Mouse (Mus musculus): Measurements from ENCODE around the gene Gpr6. TPM values are rescaled to one million over a fixed set of nuclear protein-coding genes. Genes with fewer than 3 reads are reported as not detected.

The Gpr6 gene
- polyA plus RNA-seq, 1 experiment from 2014 or later: not detected

GRCm38 (mm10) chr10:41040530-41041085 is 31.5 kb downstream of the Gpr6 start:
- Histone ChIP-seq H3K4me1 (replicated peaks) (0 out of 2 replicates have a peak, but pooled peaks cover 2% of the 10 kb centered on the region), H3K36me3 (no peaks in the 10 kb centered on the region), H3K4me3 (replicated peaks) (no peak overlapping the region), H3K9me3 (replicated peaks) (no peaks in the 10 kb centered on the region), H3K27ac (no peak overlapping the region), H3K4me2 (no peak overlapping the region), H3K9ac (no peak overlapping the region), H3K27me3 (peaks cover 3% of the 10 kb centered on the region; the same call in 1 of the 2 replicates)
- ATAC-seq (ENCODE audit: low read depth) (peak; percentile 58), DNase-seq (no peak)

GRCm38 (mm10) chr10:41038476-41038875 is 33.6 kb downstream of the Gpr6 start:
- no peaks in the 10 kb centered on the region for H3K9me3 ChIP-seq (replicated peaks)
- H3K4me2 ChIP-seq: no peak overlapping the region

GRCm38 (mm10) chr10:41037722-41038121 is 34.4 kb downstream of the Gpr6 start:
- Histone ChIP-seq H3K27me3 (peaks cover 6% of the 10 kb centered on the region; the same call in 1 of the 2 replicates), H3K36me3 (no peaks in the 10 kb centered on the region), H3K9ac (no peak overlapping the region), H3K4me2 (no peak overlapping the region), H3K4me1 (replicated peaks) (0 out of 2 replicates have a peak, but pooled peaks cover 2% of the 10 kb centered on the region), H3K9me3 (replicated peaks) (no peaks in the 10 kb centered on the region), H3K27ac (no peak overlapping the region), H3K4me3 (replicated peaks) (no peak overlapping the region)
- DNase-seq (no peak), ATAC-seq (ENCODE audit: low read depth) (no peak)
- WGBS (ENCODE audit: insufficient replicate concordance): 65% methylated on average over 8 of the region's 8 CpGs

More at GRCm38 (mm10) chr10:41038476-41038875, 33.6 kb downstream of the Gpr6 start:
- H3K36me3 ChIP-seq: no peaks in the 10 kb centered on the region
- 0 out of 2 replicates have a peak, but pooled peaks cover 2% of the 10 kb centered on the region for H3K4me1 ChIP-seq (replicated peaks)
- ATAC-seq (ENCODE audit: low read depth) (no peak), DNase-seq (no peak)
- peaks cover 3% of the 10 kb centered on the region; the same call in 1 of the 2 replicates for H3K27me3 ChIP-seq
- 77% methylated on average over 6 of the region's 6 CpGs for WGBS (ENCODE audit: insufficient replicate concordance)
- no peak overlapping the region for H3K27ac ChIP-seq
- no peak overlapping the region for H3K9ac ChIP-seq
- H3K4me3 ChIP-seq (replicated peaks): no peak overlapping the region

DNA sequence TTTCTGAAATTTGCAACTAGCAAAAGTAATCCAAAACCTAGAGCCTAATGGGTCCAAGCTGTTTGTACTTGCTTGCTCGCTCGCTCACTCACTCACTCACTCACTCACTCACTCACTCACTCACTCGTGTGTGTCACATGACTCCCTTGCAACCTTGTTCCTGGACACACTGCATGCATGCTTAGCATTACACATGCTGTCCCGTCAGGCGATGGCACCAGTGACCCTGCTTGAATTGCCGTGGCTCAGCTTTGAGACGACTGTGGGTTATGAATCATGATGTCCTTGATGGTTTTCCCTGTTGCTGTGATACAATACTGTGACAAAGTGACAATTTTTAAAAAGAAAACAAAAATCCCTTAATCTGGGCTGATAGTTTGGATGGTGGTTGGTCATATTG is 39.3 kb downstream of the Gpr6 start:
- peaks cover 3% of the 10 kb centered on the region; the same call in 1 of the 2 replicates for H3K27me3 ChIP-seq
- DNase-seq: no peak
- 73% methylated on average over 7 of the region's 7 CpGs for WGBS (ENCODE audit: insufficient replicate concordance)
- no peak overlapping the region for H3K4me3 ChIP-seq (replicated peaks)
- no peak for ATAC-seq (ENCODE audit: low read depth)
- no peak overlapping the region for H3K4me2 ChIP-seq
- no peaks in the 10 kb centered on the region for H3K36me3 ChIP-seq
- H3K9me3 ChIP-seq (replicated peaks): no peaks in the 10 kb centered on the region
- H3K9ac ChIP-seq: no peak overlapping the region
- no peaks in the 10 kb centered on the region for H3K4me1 ChIP-seq (replicated peaks)
- no peak overlapping the region for H3K27ac ChIP-seq

GRCm38 (mm10) chr10:41024860-41025259 is 47.2 kb downstream of the Gpr6 start:
- H3K27me3 ChIP-seq: no peaks in the 10 kb centered on the region
- no peak overlapping the region for H3K4me2 ChIP-seq
- WGBS (ENCODE audit: insufficient replicate concordance): 3% methylated on average over 1 of the region's 1 CpGs
- ATAC-seq (ENCODE audit: low read depth) (peak; percentile 93), DNase-seq (peak; percentile 24)
- H3K4me3 ChIP-seq (replicated peaks): no peak overlapping the region
- peaks cover 22% of the 10 kb centered on the region for H3K4me1 ChIP-seq (replicated peaks)
- peak overlapping the region; percentile 15; the same call in 1 of the 2 replicates for H3K9ac ChIP-seq
- H3K9me3 ChIP-seq (replicated peaks): no peaks in the 10 kb centered on the region
- H3K27ac ChIP-seq: peak overlapping the region; percentile 67
- H3K36me3 ChIP-seq: no peaks in the 10 kb centered on the region

- no peak for ATAC-seq (ENCODE audit: low read depth)
- Histone ChIP-seq H3K36me3 (no peaks in the 10 kb centered on the region), H3K27ac (peak overlapping the region; percentile 67)
These were observed 47.7 kb downstream of the Gpr6 start for GRCm38 (mm10) chr10:41024406-41024805.

DNA sequence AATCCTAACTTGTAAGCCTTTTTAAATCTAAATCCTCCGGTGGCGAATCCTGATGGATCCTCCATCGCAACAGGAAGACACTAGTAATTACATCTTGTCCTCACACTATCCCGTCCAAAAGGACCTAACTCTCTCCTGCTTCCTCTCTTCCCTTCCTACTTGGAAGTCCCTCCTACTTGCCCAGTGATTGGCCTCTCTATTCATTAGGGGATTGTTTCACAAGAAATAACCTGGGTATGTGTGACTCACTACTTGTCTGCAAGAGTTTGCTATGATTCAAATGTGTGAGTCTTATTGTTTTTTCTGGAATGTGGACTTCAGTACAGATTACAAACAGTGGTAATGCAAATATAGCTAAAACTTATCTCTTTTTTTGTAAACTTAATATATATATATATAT is 49.9 kb downstream of the Gpr6 start:
- H3K27me3 ChIP-seq: peaks cover 6% of the 10 kb centered on the region; the same call in 1 of the 2 replicates
- no peak overlapping the region for H3K4me2 ChIP-seq
- H3K36me3 ChIP-seq: no peaks in the 10 kb centered on the region
- ATAC-seq (ENCODE audit: low read depth) (no peak), DNase-seq (no peak)
- H3K4me1 ChIP-seq (replicated peaks): peaks cover 22% of the 10 kb centered on the region
- H3K9me3 ChIP-seq (replicated peaks): no peaks in the 10 kb centered on the region
- H3K4me3 ChIP-seq (replicated peaks): no peak overlapping the region
- WGBS (ENCODE audit: insufficient replicate concordance): 75% methylated on average over 4 of the region's 4 CpGs
- H3K9ac ChIP-seq: no peak overlapping the region
- H3K27ac ChIP-seq: no peak overlapping the region

More at GRCm38 (mm10) chr10:41024406-41024805, 47.7 kb downstream of the Gpr6 start:
- DNase-seq: no peak
- Histone ChIP-seq H3K4me1 (replicated peaks) (peaks cover 22% of the 10 kb centered on the region), H3K4me3 (replicated peaks) (no peak overlapping the region), H3K27me3 (0 out of 2 replicates have a peak, but pooled peaks cover under 1% of the 10 kb centered on the region), H3K4me2 (no peak overlapping the region), H3K9ac (peak overlapping the region; percentile 15; the same call in 1 of the 2 replicates), H3K9me3 (replicated peaks) (no peaks in the 10 kb centered on the region)
- 27% methylated on average over 1 of the region's 1 CpGs for WGBS (ENCODE audit: insufficient replicate concordance)

Other genes with a start within 250 kb of the Gpr6 start
- 13.0 and 17.2 TPM in 2 replicates for gene Cdc40, start 189.0 kb downstream of the Gpr6 start, polyA plus RNA-seq (2015; fragmentation: Nextera tagmentation; extraction: Ambion mirVana)
- gene Wasf1, start 188.8 kb downstream of the Gpr6 start, polyA plus RNA-seq (2015; fragmentation: Nextera tagmentation; extraction: Ambion mirVana): 1.1 and 1.7 TPM in 2 replicates
- gene Fig4, start 231.0 kb upstream of the Gpr6 start, polyA plus RNA-seq (2015; fragmentation: Nextera tagmentation; extraction: Ambion mirVana): 9.9 and 11.4 TPM in 2 replicates
- gene Ak9, start 231.7 kb upstream of the Gpr6 start, polyA plus RNA-seq (2015; fragmentation: Nextera tagmentation; extraction: Ambion mirVana): not detected in 2 replicates